Mouse (Mus musculus): ENCODE measurements at regions not wholly inside any gene's neighbourhood (a gene's known extent, or its start where the extent isn't known, plus 50 kb on each side); places are given as distances from the start of the nearest gene placed in this dataset.
"Not testable (repeated sequence)": the region's sequence is repeated elsewhere in the genome, so short reads cannot be mapped to it uniquely, and the experiment has no call there.

- no peak for TF ChIP-seq CTCF (IDR thresholded peaks at IDR 0.05; ENCODE audit: borderline replicate concordance, extremely low read depth, insufficient read depth, insufficient read length)
- no peak for TF ChIP-seq POLR2A (IDR thresholded peaks at IDR 0.05; ENCODE audit: borderline replicate concordance, extremely low read depth, insufficient read depth, insufficient read length, poor library complexity, severe bottlenecking)
- no peak for DNase-seq (ENCODE audit: low read depth)
Observed at GRCm38 (mm10) chr17:82367876-82368275, 629.7 kb upstream of the Slc8a1 start.

- TF ChIP-seq POLR2A (IDR thresholded peaks at IDR 0.05; ENCODE audit: borderline replicate concordance, extremely low read depth, insufficient read depth, insufficient read length, poor library complexity, severe bottlenecking) (no peak), CTCF (IDR thresholded peaks at IDR 0.05; ENCODE audit: borderline replicate concordance, extremely low read depth, insufficient read depth, insufficient read length) (no peak)
- DNase-seq (ENCODE audit: low read depth): no peak
Observed at GRCm38 (mm10) chr17:82366001-82366400, 627.8 kb upstream of the Slc8a1 start.

GRCm38 (mm10) chr17:82348636-82349035 is 610.5 kb upstream of the Slc8a1 start:
- DNase-seq (ENCODE audit: low read depth): no peak
- TF ChIP-seq CTCF (IDR thresholded peaks at IDR 0.05; ENCODE audit: borderline replicate concordance, extremely low read depth, insufficient read depth, insufficient read length) (no peak), POLR2A (IDR thresholded peaks at IDR 0.05; ENCODE audit: borderline replicate concordance, extremely low read depth, insufficient read depth, insufficient read length, poor library complexity, severe bottlenecking) (no peak)

GRCm38 (mm10) chr17:82331429-82331828 is 593.3 kb upstream of the Slc8a1 start:
- TF ChIP-seq CTCF (IDR thresholded peaks at IDR 0.05; ENCODE audit: borderline replicate concordance, extremely low read depth, insufficient read depth, insufficient read length): no peak
- TF ChIP-seq POLR2A (IDR thresholded peaks at IDR 0.05; ENCODE audit: borderline replicate concordance, extremely low read depth, insufficient read depth, insufficient read length, poor library complexity, severe bottlenecking): no peak
- no peak for DNase-seq (ENCODE audit: low read depth)

GRCm38 (mm10) chr17:82312191-82312590 is 574.0 kb upstream of the Slc8a1 start:
- TF ChIP-seq CTCF (IDR thresholded peaks at IDR 0.05; ENCODE audit: borderline replicate concordance, extremely low read depth, insufficient read depth, insufficient read length) (no peak), POLR2A (IDR thresholded peaks at IDR 0.05; ENCODE audit: borderline replicate concordance, extremely low read depth, insufficient read depth, insufficient read length, poor library complexity, severe bottlenecking) (no peak)
- no peak for DNase-seq (ENCODE audit: low read depth)

GRCm38 (mm10) chr17:82306347-82306746 is 568.2 kb upstream of the Slc8a1 start:
- DNase-seq (ENCODE audit: low read depth): no peak
- no peak for TF ChIP-seq POLR2A (IDR thresholded peaks at IDR 0.05; ENCODE audit: borderline replicate concordance, extremely low read depth, insufficient read depth, insufficient read length, poor library complexity, severe bottlenecking)
- no peak for TF ChIP-seq CTCF (IDR thresholded peaks at IDR 0.05; ENCODE audit: borderline replicate concordance, extremely low read depth, insufficient read depth, insufficient read length)

- no peak for TF ChIP-seq CTCF (IDR thresholded peaks at IDR 0.05; ENCODE audit: borderline replicate concordance, extremely low read depth, insufficient read depth, insufficient read length)
- TF ChIP-seq POLR2A (IDR thresholded peaks at IDR 0.05; ENCODE audit: borderline replicate concordance, extremely low read depth, insufficient read depth, insufficient read length, poor library complexity, severe bottlenecking): no peak
- DNase-seq (ENCODE audit: low read depth): no peak
Observed at GRCm38 (mm10) chr17:82277728-82278127, 539.6 kb upstream of the Slc8a1 start.

GRCm38 (mm10) chr17:82273946-82274345 is 535.8 kb upstream of the Slc8a1 start:
- DNase-seq (ENCODE audit: low read depth): no peak
- TF ChIP-seq CTCF (IDR thresholded peaks at IDR 0.05; ENCODE audit: borderline replicate concordance, extremely low read depth, insufficient read depth, insufficient read length): no peak
- TF ChIP-seq POLR2A (IDR thresholded peaks at IDR 0.05; ENCODE audit: borderline replicate concordance, extremely low read depth, insufficient read depth, insufficient read length, poor library complexity, severe bottlenecking): no peak

- no peak for TF ChIP-seq CTCF (IDR thresholded peaks at IDR 0.05; ENCODE audit: borderline replicate concordance, extremely low read depth, insufficient read depth, insufficient read length)
- TF ChIP-seq POLR2A (IDR thresholded peaks at IDR 0.05; ENCODE audit: borderline replicate concordance, extremely low read depth, insufficient read depth, insufficient read length, poor library complexity, severe bottlenecking): no peak
- no peak for DNase-seq (ENCODE audit: low read depth)
Observed at GRCm38 (mm10) chr17:82272845-82273244, 534.7 kb upstream of the Slc8a1 start.

- not testable (repeated sequence) for DNase-seq (ENCODE audit: low read depth)
Observed at GRCm38 (mm10) chr17:82266842-82267241, 528.7 kb upstream of the Slc8a1 start.

GRCm38 (mm10) chr17:82252362-82252761 is 514.2 kb upstream of the Slc8a1 start:
- no peak for TF ChIP-seq CTCF (IDR thresholded peaks at IDR 0.05; ENCODE audit: borderline replicate concordance, extremely low read depth, insufficient read depth, insufficient read length)
- TF ChIP-seq POLR2A (IDR thresholded peaks at IDR 0.05; ENCODE audit: borderline replicate concordance, extremely low read depth, insufficient read depth, insufficient read length, poor library complexity, severe bottlenecking): no peak
- no peak for DNase-seq (ENCODE audit: low read depth)

More at GRCm38 (mm10) chr17:82266842-82267241, 528.7 kb upstream of the Slc8a1 start:
- peak; percentile 15; the same call in 1 of the 2 replicates for TF ChIP-seq CTCF (IDR thresholded peaks at IDR 0.05; ENCODE audit: borderline replicate concordance, extremely low read depth, insufficient read depth, insufficient read length)

GRCm38 (mm10) chr17:82251841-82252240 is 513.7 kb upstream of the Slc8a1 start:
- peak; percentile 45 for DNase-seq (ENCODE audit: low read depth)
- no peak for TF ChIP-seq POLR2A (IDR thresholded peaks at IDR 0.05; ENCODE audit: borderline replicate concordance, extremely low read depth, insufficient read depth, insufficient read length, poor library complexity, severe bottlenecking)
- TF ChIP-seq CTCF (IDR thresholded peaks at IDR 0.05; ENCODE audit: borderline replicate concordance, extremely low read depth, insufficient read depth, insufficient read length): no peak

GRCm38 (mm10) chr17:82238361-82238760 is 500.2 kb upstream of the Slc8a1 start:
- TF ChIP-seq POLR2A (IDR thresholded peaks at IDR 0.05; ENCODE audit: borderline replicate concordance, extremely low read depth, insufficient read depth, insufficient read length, poor library complexity, severe bottlenecking) (no peak), CTCF (IDR thresholded peaks at IDR 0.05; ENCODE audit: borderline replicate concordance, extremely low read depth, insufficient read depth, insufficient read length) (no peak)
- no peak for DNase-seq (ENCODE audit: low read depth)
